Mouse (Mus musculus): Measurements from ENCODE around the gene Cdk15.

DNA sequence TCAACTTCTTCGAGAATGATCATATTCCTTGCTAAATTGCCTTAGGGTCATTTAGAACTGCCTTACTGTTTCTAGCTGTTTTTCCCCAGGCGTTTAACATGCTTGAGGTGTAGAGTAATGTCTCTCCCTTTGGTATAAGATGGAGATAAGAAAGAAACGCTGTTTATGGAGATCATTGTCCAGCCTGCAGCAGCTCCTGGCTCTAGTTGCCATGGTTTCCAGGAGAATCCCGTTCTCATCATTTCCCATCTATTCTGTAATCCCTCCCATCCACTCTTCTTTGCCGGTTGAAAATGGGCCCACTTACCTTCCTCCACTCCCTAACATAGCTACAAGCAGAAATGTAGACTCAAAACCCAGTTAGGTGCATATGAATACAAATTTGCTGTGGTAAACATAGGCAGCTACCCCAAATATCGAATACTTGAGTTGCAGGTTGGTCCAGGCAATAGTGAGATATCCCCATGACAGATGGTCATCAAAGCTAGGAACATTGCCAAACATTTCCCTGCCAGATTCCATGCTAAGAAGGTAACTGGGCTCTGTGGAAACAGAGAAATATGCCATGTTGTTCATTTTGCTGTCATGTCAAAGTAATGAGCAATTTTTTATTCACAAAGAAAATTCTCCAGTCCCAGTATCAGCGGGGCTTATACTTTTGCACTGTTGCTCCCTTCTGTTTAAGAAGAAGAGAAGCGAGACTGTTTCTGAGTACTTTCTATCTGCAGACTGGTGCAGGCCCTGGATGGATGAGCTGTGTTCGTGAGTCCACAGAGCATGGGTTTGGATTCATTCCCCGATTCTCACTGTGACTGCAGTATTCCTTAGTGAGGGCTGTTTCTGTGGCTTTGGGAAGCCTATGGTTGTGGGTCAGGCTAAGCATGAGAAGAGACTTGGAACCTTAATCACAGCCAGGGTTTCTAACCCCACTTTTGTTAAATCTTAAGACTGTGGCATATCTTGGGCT, 55.8 kb downstream of the Cdk15 start:
- TF ChIP-seq CTCF (IDR thresholded peaks at IDR 0.05; ENCODE audit: low read depth, low read length) (no peak), GATA1 (IDR thresholded peaks at IDR 0.05; ENCODE audit: borderline replicate concordance, low read length) (no peak), POLR2AphosphoS5 (IDR thresholded peaks at IDR 0.05; ENCODE audit: insufficient replicate concordance, low read depth, low read length) (no peak), TAL1 (conservative IDR thresholded peaks at IDR 0.05; ENCODE audit: low read depth, low read length) (no peak)
